ENCODE assay signal across 8 mouse cellular contexts in the genomic region with DNA sequence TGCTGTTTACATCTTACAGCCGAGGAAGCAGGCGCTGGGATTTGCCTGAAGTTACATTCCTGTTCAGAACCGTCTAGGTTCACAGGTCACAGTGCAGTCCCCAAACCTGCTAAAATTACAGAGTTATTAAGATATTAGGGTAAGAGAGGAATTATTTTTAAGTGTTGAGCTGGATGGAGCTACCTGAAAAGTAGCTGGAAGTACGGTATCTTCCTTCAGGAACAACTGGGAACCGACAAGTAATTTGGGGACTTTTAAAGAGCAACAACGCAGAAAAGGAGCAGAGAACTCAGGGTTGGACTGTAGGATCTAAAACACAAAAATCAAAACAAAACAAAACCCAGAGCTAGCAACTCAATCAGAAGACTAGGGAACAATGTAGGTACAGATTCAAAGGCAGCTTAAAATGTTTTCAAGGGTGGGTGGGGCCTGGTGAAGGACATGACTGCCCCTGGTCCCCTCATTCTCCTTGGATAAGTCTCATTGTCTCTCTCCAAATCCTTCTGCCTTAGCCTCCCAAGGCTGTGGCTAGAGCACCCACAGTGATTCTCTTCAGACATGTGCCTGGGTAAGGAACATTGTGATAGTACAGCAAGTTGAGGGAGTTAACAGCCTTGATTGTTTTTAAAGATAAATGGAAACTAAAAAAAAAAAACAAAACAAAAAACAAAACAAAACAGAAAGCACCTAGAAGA. TPM values are rescaled to one million over a fixed set of nuclear protein-coding genes. Genes with fewer than 3 reads are reported as not detected.
A peak's percentile ranks its signal among the peaks of the same experiment; 100 is the strongest.
DNase-seq lines count a peak whose midpoint lies in the region; ATAC-seq and TF ChIP-seq lines count a peak whose summit lies in the region.

No protein-coding gene starts in this region.

- ATAC-seq in forebrain, embryonic 14.5 days, result no peak
- no peak for ATAC-seq in liver, postnatal 0 days
- ATAC-seq in megakaryocyte-erythroid progenitor cell, adult 5-6 weeks (replicated peaks; ENCODE audit: low FRiP score, low TSS enrichment, poor library complexity, severe bottlenecking), result no peak

- peaks cover 7% of the 10 kb centered on the region for H3K4me1 ChIP-seq in heart, embryonic 10.5 days
- no peaks in the 10 kb centered on the region for H3K4me1 ChIP-seq in ES-Bruce4 (ENCODE audit: control insufficient read depth, insufficient read depth, low read length)
- H3K4me1 ChIP-seq in forebrain, embryonic 14.5 days (ENCODE audit: control insufficient read depth, insufficient read depth, low read length), result peaks cover 23% of the 10 kb centered on the region
- H3K4me1 ChIP-seq in liver, postnatal 0 days (ENCODE audit: insufficient read depth), result peaks cover 15% of the 10 kb centered on the region

- H3K4me2 ChIP-seq in forebrain, embryonic 14.5 days (ENCODE audit: low read length), result peak overlapping the region; percentile 50
- H3K4me2 ChIP-seq in liver, postnatal 0 days (ENCODE audit: low read depth, low read length), result peak overlapping the region; percentile 91

- no peaks in the 10 kb centered on the region for H3K27me3 ChIP-seq in heart, embryonic 10.5 days (ENCODE audit: insufficient read depth, poor library complexity, severe bottlenecking)
- no peaks in the 10 kb centered on the region for H3K27me3 ChIP-seq in ES-Bruce4 (ENCODE audit: control insufficient read depth, insufficient read depth, low read length, poor library complexity, severe bottlenecking)
- no peaks in the 10 kb centered on the region for H3K27me3 ChIP-seq in forebrain, embryonic 14.5 days (replicated peaks; ENCODE audit: control insufficient read depth, insufficient read depth, low read length)
- H3K27me3 ChIP-seq in liver, postnatal 0 days (ENCODE audit: insufficient read depth, low read length), result no peaks in the 10 kb centered on the region

- peak overlapping the region; percentile 80 for H3K9ac ChIP-seq in ES-Bruce4 (ENCODE audit: low read depth, poor library complexity, severe bottlenecking)
- H3K9ac ChIP-seq in forebrain, embryonic 14.5 days (ENCODE audit: low read length), result peak overlapping the region; percentile 70; the same call in 1 of the 2 replicates
- peak overlapping the region; percentile 83 for H3K9ac ChIP-seq in liver, postnatal 0 days (replicated peaks)

- no peaks in the 10 kb centered on the region for H3K36me3 ChIP-seq in heart, embryonic 10.5 days
- H3K36me3 ChIP-seq in ES-Bruce4 (ENCODE audit: control insufficient read depth, insufficient read depth, low read length, poor library complexity, severe bottlenecking), result no peaks in the 10 kb centered on the region
- no peaks in the 10 kb centered on the region for H3K36me3 ChIP-seq in forebrain, embryonic 14.5 days (ENCODE audit: control insufficient read depth, insufficient read depth, low read length)
- no peaks in the 10 kb centered on the region for H3K36me3 ChIP-seq in liver, postnatal 0 days (replicated peaks; ENCODE audit: insufficient read depth, low read length)

- H3K27ac ChIP-seq in heart, embryonic 10.5 days, result peak overlapping the region; percentile 99
- peak overlapping the region; percentile 85 for H3K27ac ChIP-seq in ES-Bruce4 (ENCODE audit: insufficient read depth, low read length)
- H3K27ac ChIP-seq in forebrain, embryonic 14.5 days (ENCODE audit: low read depth, low read length), result peak overlapping the region; percentile 99
- peak overlapping the region; percentile 97 for H3K27ac ChIP-seq in liver, postnatal 0 days (ENCODE audit: low read depth)

- no peak for TF ChIP-seq POLR2A in ES-Bruce4 (IDR thresholded peaks at IDR 0.05; ENCODE audit: insufficient read depth, low read length)

- 60% methylated on average over 6 of the region's 6 CpGs for WGBS in heart, embryonic 10.5 days
- 20% methylated on average over 6 of the region's 6 CpGs for WGBS in forebrain, embryonic 14.5 days
- WGBS in liver, postnatal 0 days (ENCODE audit: insufficient replicate concordance), result 78% methylated on average over 6 of the region's 6 CpGs

- no peak for DNase-seq in heart, embryonic 10.5 days (ENCODE audit: low spot score)
- DNase-seq in heart, postnatal 4 days, result no peak
- DNase-seq in forebrain, embryonic 14.5 days (ENCODE audit: low spot score), result no peak
- no peak for DNase-seq in liver, postnatal 0 days
- DNase-seq in frontal cortex, postnatal 10 days (ENCODE audit: low spot score in 2 of 2), result no peak
- no peak for DNase-seq in lung, adult 18-20 months

- no peak for TF ChIP-seq CTCF in ES-Bruce4 (IDR thresholded peaks at IDR 0.05; ENCODE audit: low read depth, low read length)
- TF ChIP-seq CTCF in liver, postnatal 0 days (IDR thresholded peaks at IDR 0.05; ENCODE audit: low read depth), result no peak

- H3K9me3 ChIP-seq in heart, embryonic 10.5 days, result no peaks in the 10 kb centered on the region
- H3K9me3 ChIP-seq in ES-Bruce4 (replicated peaks; ENCODE audit: control insufficient read depth, insufficient read depth, low read length, poor library complexity, severe bottlenecking), result no peaks in the 10 kb centered on the region
- no peaks in the 10 kb centered on the region for H3K9me3 ChIP-seq in forebrain, embryonic 14.5 days (replicated peaks; ENCODE audit: control insufficient read depth, low read length)
- H3K9me3 ChIP-seq in liver, postnatal 0 days (ENCODE audit: low read length), result no peaks in the 10 kb centered on the region

- H3K4me3 ChIP-seq in heart, embryonic 10.5 days, result peak overlapping the region; percentile 94; the same call in 1 of the 2 replicates
- peak overlapping the region; percentile 14; the same call in 1 of the 2 replicates for H3K4me3 ChIP-seq in ES-Bruce4 (ENCODE audit: low read depth, low read length)
- peak overlapping the region; percentile 66; the same call in 1 of the 2 replicates for H3K4me3 ChIP-seq in forebrain, embryonic 14.5 days (ENCODE audit: low read depth, low read length)
- peak overlapping the region; percentile 83 for H3K4me3 ChIP-seq in liver, postnatal 0 days (ENCODE audit: low read depth, low read length)

- TF ChIP-seq EP300 in ES-Bruce4 (IDR thresholded peaks at IDR 0.05; ENCODE audit: insufficient read depth, low read depth, low read length), result no peak
- no peak for TF ChIP-seq EP300 in liver, postnatal 0 days (IDR thresholded peaks at IDR 0.05; ENCODE audit: low read depth)

RNA-seq across cellular contexts. Expression of a gene that starts 43.9 kb away (rescaled TPM):
- polyA plus RNA-seq in heart, embryonic 10.5 days (2016; fragmentation: Nextera tagmentation; extraction: Ambion mirVana), result 34.4 and 38.1 TPM in 2 replicates
- total RNA-seq in heart, postnatal 4 days (2021), result 10 to 100 TPM; 52.3 to 56.4 TPM
- polyA plus RNA-seq in ES-Bruce4 (2011; ENCODE audit: insufficient read depth, insufficient read length, low read depth, missing spikeins), result 69.1 and 72.8 TPM in 2 replicates
- 36.4 and 50.7 TPM in 2 replicates for polyA plus RNA-seq in forebrain, embryonic 14.5 days (2014; fragmentation: Nextera tagmentation; extraction: Ambion mirVana)
- polyA plus RNA-seq in liver, postnatal 0 days (2015; fragmentation: Nextera tagmentation; extraction: Ambion mirVana), result 17.3 and 20.4 TPM in 2 replicates
- 67.5 and 68.5 TPM in 2 replicates for total RNA-seq in megakaryocyte-erythroid progenitor cell, adult 5-6 weeks (2014; fragmentation: Nextera tagmentation)
- 88.8 and 97.6 TPM in 2 replicates for total RNA-seq in megakaryocyte-erythroid progenitor cell, adult 5-6 weeks (2017)

Comparison
In these comparisons a context has a peak if more than half of its experiments do, and no peak if none do; other contexts are left out.
1. H3K4me3 ChIP-seq: peak in every context shown above with its lines; median percentile 94 in heart, embryonic 10.5 days; 83 in liver, postnatal 0 days; 66 in forebrain, embryonic 14.5 days; 14 in ES-Bruce4.